Mouse (Mus musculus) midbrain, embryonic 16.5 days (tissue): ENCODE results near the gene Crtap. TPM values are rescaled to one million over a fixed set of nuclear protein-coding genes. Genes with fewer than 3 reads are reported as not detected.

Experiments used
- ATAC-seq: fragments of 200-750 bp; cut with Nextera tagmentation; 2 replicates; pipeline ENCODE4 v1.8.0; 2017; ENCODE audit warnings: moderate TSS enrichment
- H3K27ac ChIP-seq: fragments of 300-500 bp; sonication (generic); 2 replicates; pipeline ENCODE4 v1.5.1; 2014; ENCODE audit warnings: mild to moderate bottlenecking, low read length, mixed read lengths
- H3K27me3 ChIP-seq: fragments of 300-500 bp; sonication (generic); 2 replicates; pipeline ENCODE4 v1.6.1; 2014; ENCODE audit warnings: low read depth, low read length, mixed read lengths; ENCODE audit not compliant: control insufficient read depth, insufficient read depth
- H3K36me3 ChIP-seq: fragments of 300-500 bp; sonication (generic); 2 replicates; pipeline ENCODE4 v1.6.1; 2014; ENCODE audit warnings: mild to moderate bottlenecking, low read length, moderate library complexity, mixed read lengths; ENCODE audit not compliant: control insufficient read depth, insufficient read depth
- H3K4me1 ChIP-seq: fragments of 300-500 bp; sonication (generic); 2 replicates; pipeline ENCODE4 v1.6.1; 2014; ENCODE audit warnings: mild to moderate bottlenecking, low read length, mixed read lengths; ENCODE audit not compliant: control insufficient read depth, insufficient read depth
- H3K4me2 ChIP-seq: fragments of 300-500 bp; sonication (generic); 2 replicates; pipeline ENCODE4 v1.6.1; 2014; ENCODE audit warnings: mild to moderate bottlenecking, low read length, mixed read lengths
- H3K4me3 ChIP-seq: fragments of 300-500 bp; sonication (generic); 2 replicates; pipeline ENCODE4 v1.5.1; 2014; ENCODE audit warnings: low read depth, mild to moderate bottlenecking, low read length, moderate library complexity, mixed read lengths
- H3K9ac ChIP-seq: fragments of 300-500 bp; sonication (generic); 2 replicates; pipeline ENCODE4 v1.6.1; 2014; ENCODE audit warnings: low read depth, low read length, mixed read lengths
- H3K9me3 ChIP-seq: fragments of 300-500 bp; sonication (generic); replicated peaks from 2 replicates; pipeline ENCODE4 v1.6.1; 2014; ENCODE audit warnings: mild to moderate bottlenecking, low read length, mixed read lengths; ENCODE audit not compliant: control insufficient read depth, poor library complexity, severe bottlenecking
- WGBS: fragments of 180-500 bp; shearing (Covaris S2); extraction: QIAGEN DNeasy Blood & Tissue Kit; methylation state at CpG from one replicate; pipeline ENCODE4 v1.1.7; 2014; 5-methylcytosine and 5-hydroxymethylcytosine counted together
- polyA plus RNA-seq: library from polyadenylated mRNA; unstranded; fragments of >200 nt; fragmentation: Nextera tagmentation; extraction: Ambion mirVana; gene quantifications from 2 replicates; pipeline ENCODE4 v1.2.1, GENCODE M21; 2015

Gene Crtap
- 18.9 and 20.5 TPM in 2 replicates for polyA plus RNA-seq

- 0 out of 2 replicates have a peak within 1 kb of the TSS, but pooled peaks have one; percentile 50 for H3K27ac ChIP-seq
- peak within 1 kb of the TSS; percentile 77 for H3K4me3 ChIP-seq
- no peaks in the 10 kb centered on the region for H3K4me1 ChIP-seq
- peak within 1 kb of the TSS; percentile 94 for H3K4me2 ChIP-seq
- WGBS = under 1% methylated on average over 94 of the region's 96 CpGs
- H3K9me3 ChIP-seq = no peaks in the 10 kb centered on the region
- H3K36me3 ChIP-seq = no peaks in the 10 kb centered on the region
- H3K9ac ChIP-seq = peak within 1 kb of the TSS; percentile 81
- ATAC-seq = peak; percentile 75
- no peaks in the 10 kb centered on the region for H3K27me3 ChIP-seq
Observed at GRCm38 (mm10) chr9:114389905-114390748, at the start of gene Crtap. Gene Crtap, minus strand, starts transcription at chr9:114390675.

GRCm38 (mm10) chr9:114435668-114436067 lies 45.2 kb upstream of the Crtap start:
- H3K27ac ChIP-seq = no peak overlapping the region
- ATAC-seq = no peak
- WGBS = 83% methylated on average over 2 of the region's 2 CpGs
- H3K4me3 ChIP-seq = no peak overlapping the region
- no peak overlapping the region for H3K9ac ChIP-seq
- peaks cover 6% of the 10 kb centered on the region for H3K9me3 ChIP-seq
- H3K36me3 ChIP-seq = peaks cover 15% of the 10 kb centered on the region
- no peaks in the 10 kb centered on the region for H3K4me1 ChIP-seq
- no peak overlapping the region for H3K4me2 ChIP-seq
- no peaks in the 10 kb centered on the region for H3K27me3 ChIP-seq

GRCm38 (mm10) chr9:114428103-114428834 lies 37.8 kb upstream of the Crtap start:
- 85% methylated on average over 12 of the region's 12 CpGs for WGBS
- H3K9ac ChIP-seq = no peak overlapping the region
- ATAC-seq = no peak

GRCm38 (mm10) chr9:114427425-114427824 lies 37.0 kb upstream of the Crtap start:
- no peaks in the 10 kb centered on the region for H3K27me3 ChIP-seq
- H3K4me3 ChIP-seq = no peak overlapping the region
- H3K4me1 ChIP-seq = no peaks in the 10 kb centered on the region
- ATAC-seq = no peak
- H3K27ac ChIP-seq = no peak overlapping the region
- WGBS = 94% methylated on average over 8 of the region's 8 CpGs
- no peak overlapping the region for H3K4me2 ChIP-seq
- H3K36me3 ChIP-seq = peaks cover 8% of the 10 kb centered on the region
- no peak overlapping the region for H3K9ac ChIP-seq
- H3K9me3 ChIP-seq = no peaks in the 10 kb centered on the region

More at GRCm38 (mm10) chr9:114428103-114428834, 37.8 kb upstream of the Crtap start:
- Histone ChIP-seq H3K36me3 (peaks cover 8% of the 10 kb centered on the region), H3K27ac (no peak overlapping the region), H3K4me2 (no peak overlapping the region), H3K9me3 (no peaks in the 10 kb centered on the region), H3K27me3 (no peaks in the 10 kb centered on the region), H3K4me1 (no peaks in the 10 kb centered on the region), H3K4me3 (no peak overlapping the region)

GRCm38 (mm10) chr9:114426201-114426600 lies 35.7 kb upstream of the Crtap start:
- no peaks in the 10 kb centered on the region for H3K27me3 ChIP-seq
- H3K9ac ChIP-seq = no peak overlapping the region
- H3K36me3 ChIP-seq = peaks cover 8% of the 10 kb centered on the region
- no peaks in the 10 kb centered on the region for H3K4me1 ChIP-seq
- H3K27ac ChIP-seq = no peak overlapping the region
- ATAC-seq = no peak
- no peak overlapping the region for H3K4me2 ChIP-seq
- no peak overlapping the region for H3K4me3 ChIP-seq
- H3K9me3 ChIP-seq = no peaks in the 10 kb centered on the region
- WGBS = 97% methylated on average over 5 of the region's 5 CpGs

- Histone ChIP-seq H3K4me3 (no peak overlapping the region), H3K4me2 (no peak overlapping the region), H3K27ac (no peak overlapping the region), H3K9ac (no peak overlapping the region), H3K36me3 (peaks cover 4% of the 10 kb centered on the region; the same call in 1 of the 2 replicates), H3K4me1 (no peaks in the 10 kb centered on the region), H3K9me3 (no peaks in the 10 kb centered on the region), H3K27me3 (no peaks in the 10 kb centered on the region)
- no peak for ATAC-seq
- 95% methylated on average over 5 of the region's 5 CpGs for WGBS
Observed at GRCm38 (mm10) chr9:114425576-114425975, 35.1 kb upstream of the Crtap start.

- Histone ChIP-seq H3K9me3 (no peaks in the 10 kb centered on the region), H3K36me3 (no peaks in the 10 kb centered on the region; the same call in 1 of the 2 replicates), H3K4me3 (no peak overlapping the region), H3K4me2 (no peak overlapping the region), H3K9ac (no peak overlapping the region), H3K4me1 (no peaks in the 10 kb centered on the region), H3K27me3 (no peaks in the 10 kb centered on the region), H3K27ac (no peak overlapping the region)
- no peak for ATAC-seq
- 94% methylated on average over 7 of the region's 7 CpGs for WGBS
Observed at GRCm38 (mm10) chr9:114421797-114422196, 31.3 kb upstream of the Crtap start.

GRCm38 (mm10) chr9:114421045-114421444 lies 30.6 kb upstream of the Crtap start:
- Histone ChIP-seq H3K27me3 (no peaks in the 10 kb centered on the region), H3K9ac (no peak overlapping the region), H3K4me3 (no peak overlapping the region), H3K36me3 (no peaks in the 10 kb centered on the region; the same call in 1 of the 2 replicates), H3K4me1 (no peaks in the 10 kb centered on the region), H3K9me3 (no peaks in the 10 kb centered on the region), H3K27ac (no peak overlapping the region), H3K4me2 (no peak overlapping the region)
- no peak for ATAC-seq
- WGBS = 71% methylated on average over 3 of the region's 3 CpGs

GRCm38 (mm10) chr9:114420443-114420842 lies 30.0 kb upstream of the Crtap start:
- ATAC-seq = no peak
- no peak overlapping the region for H3K27ac ChIP-seq
- H3K27me3 ChIP-seq = no peaks in the 10 kb centered on the region
- H3K4me3 ChIP-seq = no peak overlapping the region
- no peaks in the 10 kb centered on the region for H3K4me1 ChIP-seq
- WGBS = 78% methylated on average over 8 of the region's 8 CpGs
- H3K4me2 ChIP-seq = no peak overlapping the region
- no peaks in the 10 kb centered on the region for H3K9me3 ChIP-seq
- no peaks in the 10 kb centered on the region; the same call in 1 of the 2 replicates for H3K36me3 ChIP-seq
- no peak overlapping the region for H3K9ac ChIP-seq
